Mouse (Mus musculus) olfactory bulb, adult 2 months (tissue): ENCODE measurements around the gene Mmp9.

Source experiments
- CTCF ChIP-seq: fragments of 200-500 bp; IDR thresholded peaks from 2 replicates; pipeline ENCODE4 v1.5.1; 2012; ENCODE audit warnings: low read depth, mild to moderate bottlenecking, low read length, moderate library complexity; ENCODE audit not compliant: insufficient read depth
- POLR2A ChIP-seq: fragments of 200-500 bp; IDR thresholded peaks from 2 replicates; pipeline ENCODE4 v1.6.1; 2012; ENCODE audit warnings: mild to moderate bottlenecking, low read depth, low read length, moderate library complexity; ENCODE audit not compliant: insufficient read depth

GRCm38 (mm10) chr2:164910360-164911061, 30.1 kb upstream of the Mmp9 start:
- no peak for TF ChIP-seq POLR2A
- TF ChIP-seq CTCF, result no peak
